Mouse (Mus musculus) urinary bladder, postnatal 4 days (tissue): ENCODE results near the gene Cyp2b19.
A peak's percentile ranks its signal among the peaks of the same experiment; 100 is the strongest.
"Not testable (repeated sequence)": the region's sequence is repeated elsewhere in the genome, so short reads cannot be mapped to it uniquely, and the experiment has no call there.

Experiments
- DNase-seq, 2 experiments: peaks; one replicate each; pipeline ENCODE4 v3.0.0; 2021 to 2022; ENCODE audit warnings: low spot score in 2 of 2

Gene Cyp2b19

GRCm38 (mm10) chr7:26756842-26757241, at the start of gene Cyp2b19:
Cyp2b19 (plus strand) TSS chr7:26757142.
- DNase-seq: no peak

GRCm38 (mm10) chr7:26711061-26711460, 45.9 kb upstream of the Cyp2b19 start:
- DNase-seq: no peak

- DNase-seq: no peak
Observed at GRCm38 (mm10) chr7:26738940-26739339, 18.0 kb upstream of the Cyp2b19 start.

- no peak for DNase-seq
Observed at GRCm38 (mm10) chr7:26743948-26744347, 13.0 kb upstream of the Cyp2b19 start.

GRCm38 (mm10) chr7:26745486-26745885, 11.5 kb upstream of the Cyp2b19 start:
- no peak for DNase-seq

- no peak for DNase-seq
Observed at GRCm38 (mm10) chr7:26767084-26767483, 10.1 kb downstream of the Cyp2b19 start.

GRCm38 (mm10) chr7:26769881-26770470, 13.0 kb downstream of the Cyp2b19 start:
- no peak for DNase-seq

GRCm38 (mm10) chr7:26772866-26773586, 16.1 kb downstream of the Cyp2b19 start:
- DNase-seq: no peak

GRCm38 (mm10) chr7:26775866-26776265, 18.9 kb downstream of the Cyp2b19 start:
- no peak for DNase-seq

GRCm38 (mm10) chr7:26777806-26778205, 20.9 kb downstream of the Cyp2b19 start:
- DNase-seq: no peak

- DNase-seq: peak in 1 of 2 experiments; percentile 72
Observed at GRCm38 (mm10) chr7:26778474-26778873, 21.5 kb downstream of the Cyp2b19 start.

- no peak for DNase-seq
Observed at GRCm38 (mm10) chr7:26779799-26780416, 23.0 kb downstream of the Cyp2b19 start.

GRCm38 (mm10) chr7:26780510-26780909, 23.6 kb downstream of the Cyp2b19 start:
- no peak for DNase-seq

- no peak for DNase-seq
Observed at GRCm38 (mm10) chr7:26780998-26781766, 24.2 kb downstream of the Cyp2b19 start.

GRCm38 (mm10) chr7:26781767-26782131, 24.8 kb downstream of the Cyp2b19 start:
- DNase-seq: no peak

- DNase-seq: peak in 1 of 2 experiments; percentile 41
Observed at GRCm38 (mm10) chr7:26783163-26783562, 26.2 kb downstream of the Cyp2b19 start.

- DNase-seq: not testable (repeated sequence)
Observed at GRCm38 (mm10) chr7:26786013-26786412, 29.1 kb downstream of the Cyp2b19 start.

- no peak for DNase-seq
Observed at GRCm38 (mm10) chr7:26789984-26790383, 33.0 kb downstream of the Cyp2b19 start.

- DNase-seq: no peak
Observed at GRCm38 (mm10) chr7:26800104-26800503, 43.2 kb downstream of the Cyp2b19 start.

- DNase-seq: no peak
Observed at GRCm38 (mm10) chr7:26800996-26801395, 44.1 kb downstream of the Cyp2b19 start.

- DNase-seq: no peak
Observed at GRCm38 (mm10) chr7:26808592-26808991, 51.6 kb downstream of the Cyp2b19 start, which contains the start of gene Cyp2g1. Cyp2g1 (plus strand) TSS chr7:26808892.
